Mouse (Mus musculus) gastrocnemius, postnatal 36 days (tissue): ENCODE data around the gene Mapkapk2. TPM values are rescaled to one million over a fixed set of nuclear protein-coding genes. Genes with fewer than 3 reads are reported as not detected.

Experiments
- total RNA-seq, 2 experiments: library from RNA; stranded (reverse); gene quantifications; 2 replicates each; pipeline ENCODE4 v1.2.3; 2021

Mapkapk2 gene
- total RNA-seq, 2 experiments from 2014 or later: 214 to 237 TPM

Other genes starting within 250 kb of the Mapkapk2 start
- not detected for gene Fcmr, start 232.2 kb downstream of the Mapkapk2 start, total RNA-seq
- gene Il24, start 210.4 kb downstream of the Mapkapk2 start, total RNA-seq: not detected
- gene Il20, start 186.4 kb downstream of the Mapkapk2 start, total RNA-seq: not detected
- gene Il19, start 157.7 kb downstream of the Mapkapk2 start, total RNA-seq: not detected
- not detected for gene Il10, start 78.0 kb downstream of the Mapkapk2 start, total RNA-seq
- gene Dyrk3, start 40.5 kb upstream of the Mapkapk2 start, total RNA-seq: not detected
- gene Eif2d, start 55.4 kb upstream of the Mapkapk2 start, total RNA-seq: 10 to 100 TPM; 25.9 to 29.5 TPM
- 1 to 10 TPM in 1 of 2 experiments, under 1 TPM in 1; 0.35 to 1.2 TPM for gene Rassf5, start 147.4 kb upstream of the Mapkapk2 start, total RNA-seq
- gene Ikbke, start 181.8 kb upstream of the Mapkapk2 start, total RNA-seq: 1 to 10 TPM; 1.1 TPM